Mouse (Mus musculus) liver, embryonic 12.5 days (tissue): ENCODE measurements around the gene Crim1. TPM values are rescaled to one million over a fixed set of nuclear protein-coding genes. Genes with fewer than 3 reads are reported as not detected.

Experiments used
- ATAC-seq: fragments of 200-750 bp; cut with Nextera tagmentation; 2 replicates; pipeline ENCODE4 v1.8.0; 2017; ENCODE audit warnings: moderate number of reproducible peaks, mild to moderate bottlenecking, moderate library complexity
- H3K27ac ChIP-seq: fragments of 300-500 bp; sonication (generic); 2 replicates; pipeline ENCODE4 v1.5.1; 2016; ENCODE audit warnings: mild to moderate bottlenecking
- H3K27me3 ChIP-seq: fragments of 300-500 bp; sonication (generic); replicated peaks from 2 replicates; pipeline ENCODE4 v1.6.1; 2016; ENCODE audit warnings: mild to moderate bottlenecking, moderate library complexity
- H3K36me3 ChIP-seq: fragments of 300-500 bp; sonication (generic); 2 replicates; pipeline ENCODE4 v1.6.1; 2016; ENCODE audit warnings: mild to moderate bottlenecking, moderate library complexity
- H3K4me1 ChIP-seq: fragments of 300-500 bp; sonication (generic); 2 replicates; pipeline ENCODE4 v1.6.1; 2016
- H3K4me2 ChIP-seq: fragments of 300-500 bp; sonication (generic); 2 replicates; pipeline ENCODE4 v1.6.1; 2016; ENCODE audit warnings: mild to moderate bottlenecking, moderate library complexity
- H3K4me3 ChIP-seq: fragments of 300-500 bp; sonication (generic); 2 replicates; pipeline ENCODE4 v1.5.1; 2016; ENCODE audit warnings: mild to moderate bottlenecking, moderate library complexity
- H3K9ac ChIP-seq: fragments of 300-500 bp; sonication (generic); 2 replicates; pipeline ENCODE4 v1.6.1; 2016; ENCODE audit warnings: mild to moderate bottlenecking, moderate library complexity
- H3K9me3 ChIP-seq: fragments of 300-500 bp; sonication (generic); replicated peaks from 2 replicates; pipeline ENCODE4 v1.6.1; 2016; ENCODE audit warnings: mild to moderate bottlenecking, moderate library complexity
- WGBS: fragments of 180-500 bp; shearing (Covaris S2); methylation state at CpG from one replicate; pipeline ENCODE4 v1.1.7; 2016; ENCODE audit not compliant: insufficient replicate concordance; 5-methylcytosine and 5-hydroxymethylcytosine counted together
- polyA plus RNA-seq: library from polyadenylated mRNA; unstranded; fragments of >200 nt; fragmentation: Nextera tagmentation; extraction: Ambion mirVana; gene quantifications from 2 replicates; pipeline ENCODE4 v1.2.1, GENCODE M21; 2016

Gene Crim1
- polyA plus RNA-seq, 1 experiment from 2014 or later, result 1.5 TPM

- H3K27me3 ChIP-seq, result no peaks in the 10 kb centered on the region
- H3K4me1 ChIP-seq, result no peaks in the 10 kb centered on the region
- WGBS, result 67% methylated on average over 1 of the region's 1 CpGs
- H3K36me3 ChIP-seq, result peaks cover 13% of the 10 kb centered on the region
- H3K4me2 ChIP-seq, result no peak overlapping the region
- H3K27ac ChIP-seq, result no peak overlapping the region
- no peaks in the 10 kb centered on the region for H3K9me3 ChIP-seq
- no peak overlapping the region for H3K9ac ChIP-seq
- no peak overlapping the region for H3K4me3 ChIP-seq
- no peak for ATAC-seq
These were observed 170.4 kb downstream of the Crim1 start for GRCm38 (mm10) chr17:78370445-78370844.

GRCm38 (mm10) chr17:78373174-78373573, 173.1 kb downstream of the Crim1 start:
- H3K4me2 ChIP-seq, result no peak overlapping the region
- H3K27me3 ChIP-seq, result no peaks in the 10 kb centered on the region
- no peak overlapping the region for H3K27ac ChIP-seq
- no peaks in the 10 kb centered on the region for H3K9me3 ChIP-seq
- peaks cover 23% of the 10 kb centered on the region for H3K36me3 ChIP-seq
- WGBS, result 78% methylated on average over 6 of the region's 6 CpGs
- no peaks in the 10 kb centered on the region for H3K4me1 ChIP-seq
- H3K4me3 ChIP-seq, result no peak overlapping the region
- H3K9ac ChIP-seq, result no peak overlapping the region
- ATAC-seq, result no peak

GRCm38 (mm10) chr17:78373849-78374248, 173.8 kb downstream of the Crim1 start:
- WGBS, result 85% methylated on average over 8 of the region's 8 CpGs
- H3K36me3 ChIP-seq, result peaks cover 29% of the 10 kb centered on the region
- H3K9me3 ChIP-seq, result no peaks in the 10 kb centered on the region
- H3K4me1 ChIP-seq, result no peaks in the 10 kb centered on the region
- H3K4me3 ChIP-seq, result no peak overlapping the region
- no peaks in the 10 kb centered on the region for H3K27me3 ChIP-seq
- ATAC-seq, result no peak
- H3K4me2 ChIP-seq, result no peak overlapping the region
- no peak overlapping the region for H3K9ac ChIP-seq
- H3K27ac ChIP-seq, result no peak overlapping the region

- no peak for ATAC-seq
- Histone ChIP-seq H3K4me1 (no peaks in the 10 kb centered on the region), H3K9ac (no peak overlapping the region), H3K27ac (no peak overlapping the region), H3K9me3 (no peaks in the 10 kb centered on the region), H3K4me3 (no peak overlapping the region), H3K27me3 (no peaks in the 10 kb centered on the region), H3K36me3 (peaks cover 34% of the 10 kb centered on the region), H3K4me2 (no peak overlapping the region)
- 82% methylated on average over 10 of the region's 10 CpGs for WGBS
These were observed 174.7 kb downstream of the Crim1 start for GRCm38 (mm10) chr17:78374756-78375155.

GRCm38 (mm10) chr17:78376587-78376986, 176.5 kb downstream of the Crim1 start:
- H3K4me1 ChIP-seq, result no peaks in the 10 kb centered on the region
- no peak overlapping the region for H3K4me2 ChIP-seq
- H3K4me3 ChIP-seq, result no peak overlapping the region
- H3K27ac ChIP-seq, result no peak overlapping the region
- no peak for ATAC-seq
- no peaks in the 10 kb centered on the region for H3K27me3 ChIP-seq
- 76% methylated on average over 8 of the region's 8 CpGs for WGBS
- peaks cover 45% of the 10 kb centered on the region for H3K36me3 ChIP-seq
- no peak overlapping the region for H3K9ac ChIP-seq
- H3K9me3 ChIP-seq, result no peaks in the 10 kb centered on the region

GRCm38 (mm10) chr17:78379079-78379729, 179.2 kb downstream of the Crim1 start:
- WGBS, result 76% methylated on average over 8 of the region's 8 CpGs
- Histone ChIP-seq H3K9me3 (no peaks in the 10 kb centered on the region), H3K4me3 (no peak overlapping the region), H3K27me3 (no peaks in the 10 kb centered on the region), H3K4me2 (no peak overlapping the region), H3K4me1 (0 out of 2 replicates have a peak, but pooled peaks cover 3% of the 10 kb centered on the region), H3K9ac (no peak overlapping the region), H3K36me3 (peaks cover 63% of the 10 kb centered on the region), H3K27ac (0 out of 2 replicates have a peak overlapping the region, but pooled peaks have one; percentile 14)
- ATAC-seq, result no peak

- H3K36me3 ChIP-seq, result peaks cover 60% of the 10 kb centered on the region
- WGBS, result 81% methylated on average over 11 of the region's 11 CpGs
- H3K9me3 ChIP-seq, result no peaks in the 10 kb centered on the region
- H3K4me1 ChIP-seq, result 0 out of 2 replicates have a peak, but pooled peaks cover 3% of the 10 kb centered on the region
- no peak overlapping the region for H3K4me2 ChIP-seq
- no peak overlapping the region for H3K4me3 ChIP-seq
- H3K27ac ChIP-seq, result no peak overlapping the region
- no peak overlapping the region for H3K9ac ChIP-seq
- no peaks in the 10 kb centered on the region for H3K27me3 ChIP-seq
- ATAC-seq, result no peak
These were observed 179.7 kb downstream of the Crim1 start for GRCm38 (mm10) chr17:78379730-78380245.

GRCm38 (mm10) chr17:78382321-78382720, 182.3 kb downstream of the Crim1 start:
- 75% methylated on average over 3 of the region's 3 CpGs for WGBS
- H3K27ac ChIP-seq, result no peak overlapping the region
- H3K9ac ChIP-seq, result no peak overlapping the region
- no peaks in the 10 kb centered on the region for H3K27me3 ChIP-seq
- 0 out of 2 replicates have a peak, but pooled peaks have one; percentile 30 for ATAC-seq
- no peak overlapping the region for H3K4me2 ChIP-seq
- no peaks in the 10 kb centered on the region for H3K9me3 ChIP-seq
- H3K4me3 ChIP-seq, result no peak overlapping the region
- H3K36me3 ChIP-seq, result peaks cover 58% of the 10 kb centered on the region
- 0 out of 2 replicates have a peak, but pooled peaks cover 3% of the 10 kb centered on the region for H3K4me1 ChIP-seq

GRCm38 (mm10) chr17:78387665-78388064, 187.6 kb downstream of the Crim1 start:
- H3K9me3 ChIP-seq, result no peaks in the 10 kb centered on the region
- H3K9ac ChIP-seq, result no peak overlapping the region
- H3K27ac ChIP-seq, result 0 out of 2 replicates have a peak overlapping the region, but pooled peaks have one; percentile 28
- ATAC-seq, result 0 out of 2 replicates have a peak, but pooled peaks have one; percentile 22
- H3K4me1 ChIP-seq, result peaks cover 5% of the 10 kb centered on the region; the same call in 1 of the 2 replicates
- H3K4me3 ChIP-seq, result no peak overlapping the region
- WGBS, result 63% methylated on average over 9 of the region's 9 CpGs
- peaks cover 42% of the 10 kb centered on the region for H3K36me3 ChIP-seq
- H3K4me2 ChIP-seq, result no peak overlapping the region
- H3K27me3 ChIP-seq, result no peaks in the 10 kb centered on the region

GRCm38 (mm10) chr17:78388101-78388847, 188.2 kb downstream of the Crim1 start:
- Histone ChIP-seq H3K9me3 (no peaks in the 10 kb centered on the region), H3K9ac (no peak overlapping the region), H3K36me3 (peaks cover 37% of the 10 kb centered on the region), H3K4me1 (peaks cover 5% of the 10 kb centered on the region; the same call in 1 of the 2 replicates), H3K4me3 (no peak overlapping the region), H3K4me2 (no peak overlapping the region), H3K27ac (0 out of 2 replicates have a peak overlapping the region, but pooled peaks have one; percentile 28), H3K27me3 (no peaks in the 10 kb centered on the region)
- peak; percentile 72 for ATAC-seq
- WGBS, result 80% methylated on average over 9 of the region's 9 CpGs

- Histone ChIP-seq H3K27ac (no peak overlapping the region), H3K36me3 (peaks cover 30% of the 10 kb centered on the region), H3K4me1 (peaks cover 5% of the 10 kb centered on the region; the same call in 1 of the 2 replicates), H3K4me2 (no peak overlapping the region), H3K4me3 (no peak overlapping the region), H3K9me3 (no peaks in the 10 kb centered on the region), H3K27me3 (no peaks in the 10 kb centered on the region), H3K9ac (no peak overlapping the region)
- ATAC-seq, result no peak
- WGBS, result 90% methylated on average over 5 of the region's 5 CpGs
These were observed 189.5 kb downstream of the Crim1 start for GRCm38 (mm10) chr17:78389573-78389972.
